Mouse (Mus musculus) gastrocnemius, postnatal 10 days (tissue): ENCODE measurements around the gene Snx21. TPM values are rescaled to one million over a fixed set of nuclear protein-coding genes. Genes with fewer than 3 reads are reported as not detected.

Source experiments
- DNase-seq: peaks from one replicate; pipeline ENCODE4 v3.0.0; 2021; ENCODE audit warnings: mixed read lengths
- total RNA-seq, 2 experiments: library from RNA; stranded (reverse); gene quantifications; 2 replicates each; pipeline ENCODE4 v1.2.3; 2021

Gene Snx21
- total RNA-seq, 2 experiments from 2014 or later, result 18.1 to 20.5 TPM

DNA sequence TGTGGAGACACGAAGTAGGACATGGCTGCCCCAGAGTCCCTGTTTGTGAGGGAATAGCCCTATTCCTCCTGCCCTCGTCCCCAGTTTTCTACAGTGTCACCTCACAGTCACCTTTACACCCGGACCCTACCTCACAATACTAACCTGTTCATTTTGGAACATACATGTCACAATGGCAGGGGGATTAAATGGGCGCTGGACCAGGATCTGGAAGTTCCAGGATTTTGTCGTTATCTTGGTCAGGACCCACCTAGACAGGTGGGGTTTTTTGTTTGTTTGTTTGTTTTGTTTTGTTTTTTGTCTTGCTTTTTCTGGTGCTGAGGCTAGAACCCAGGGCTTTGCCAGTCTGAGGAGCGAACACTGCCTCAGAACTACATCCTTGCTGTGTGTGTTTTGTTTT is 42.8 kb downstream of the Snx21 start, which contains the start of gene Spata25:
Gene Spata25, minus strand, starts transcription at position 101 of the 400 bp plus-strand sequence.
- DNase-seq, result no peak

DNA sequence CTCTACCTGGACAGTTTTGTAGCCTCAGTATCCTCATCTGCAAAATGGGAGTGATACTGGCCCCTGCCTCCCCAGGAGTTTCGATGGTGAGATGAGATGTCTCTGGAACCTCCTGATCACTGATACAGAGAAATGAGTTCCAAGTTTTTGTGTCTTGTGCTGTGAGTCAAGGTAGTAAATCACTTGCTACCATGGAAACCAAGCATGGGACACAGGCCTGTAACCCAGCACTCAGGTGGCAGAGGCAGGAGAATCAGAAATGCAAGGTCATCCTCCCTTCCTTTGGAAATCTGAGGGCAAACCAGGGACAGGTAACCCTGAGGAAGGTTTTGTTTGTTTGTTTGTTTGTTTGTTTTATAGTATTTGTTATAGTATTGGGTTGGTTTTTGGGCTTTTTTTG is 43.5 kb downstream of the Snx21 start:
- DNase-seq, result no peak

DNA sequence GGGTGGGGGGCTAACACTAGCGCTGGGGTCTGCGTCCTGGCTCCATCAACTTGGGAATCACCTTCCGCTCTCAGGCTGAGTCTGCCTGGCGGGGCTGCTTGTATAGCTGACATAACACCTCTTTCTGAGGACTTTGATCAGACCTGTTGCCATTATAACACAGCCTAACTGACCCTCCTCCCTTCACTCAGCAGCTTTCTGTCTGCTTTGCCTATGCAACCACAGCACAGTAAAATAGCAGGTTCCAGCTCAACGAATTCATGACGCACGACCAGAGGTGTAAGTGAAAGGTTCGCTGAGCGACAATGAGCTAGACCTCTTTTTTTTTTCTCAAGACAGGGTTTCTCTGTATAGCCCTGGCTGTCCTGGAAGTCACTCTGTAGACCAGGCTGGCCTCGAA is 45.4 kb downstream of the Snx21 start:
- no peak for DNase-seq

DNA sequence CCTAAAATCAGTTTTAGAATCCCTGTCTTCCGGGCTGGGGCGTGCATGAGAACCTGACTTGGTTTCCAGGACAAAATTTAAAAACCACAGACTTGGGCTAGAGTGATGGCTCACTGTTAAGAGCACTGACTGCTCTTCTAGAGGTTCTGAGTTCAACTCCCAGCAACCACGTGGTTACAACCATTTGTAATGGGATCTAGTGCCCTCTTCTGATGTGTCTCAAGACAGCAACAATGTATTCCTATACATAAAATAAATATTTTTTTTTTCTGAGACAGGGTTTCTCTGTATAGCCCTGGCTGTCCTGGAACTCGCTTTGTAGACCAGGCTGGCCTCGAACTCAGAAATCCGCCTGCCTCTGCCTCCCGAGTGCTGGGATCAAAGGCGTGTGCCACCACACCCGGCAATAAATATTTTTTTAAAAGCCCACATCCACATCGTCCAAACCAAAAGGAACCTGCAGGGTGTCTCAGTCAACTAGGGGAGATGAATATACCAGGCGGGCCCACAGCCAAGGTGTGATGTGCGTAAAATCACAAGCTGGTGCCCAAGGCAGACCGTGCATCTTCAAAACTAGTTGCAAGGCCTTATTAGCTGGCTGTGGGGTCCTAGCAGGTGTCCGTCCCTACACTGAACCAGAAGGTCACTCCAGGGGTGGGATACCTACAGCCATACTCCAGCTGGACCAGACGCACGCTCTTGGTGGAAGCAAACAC is 46.6 kb downstream of the Snx21 start:
- no peak for DNase-seq

DNA sequence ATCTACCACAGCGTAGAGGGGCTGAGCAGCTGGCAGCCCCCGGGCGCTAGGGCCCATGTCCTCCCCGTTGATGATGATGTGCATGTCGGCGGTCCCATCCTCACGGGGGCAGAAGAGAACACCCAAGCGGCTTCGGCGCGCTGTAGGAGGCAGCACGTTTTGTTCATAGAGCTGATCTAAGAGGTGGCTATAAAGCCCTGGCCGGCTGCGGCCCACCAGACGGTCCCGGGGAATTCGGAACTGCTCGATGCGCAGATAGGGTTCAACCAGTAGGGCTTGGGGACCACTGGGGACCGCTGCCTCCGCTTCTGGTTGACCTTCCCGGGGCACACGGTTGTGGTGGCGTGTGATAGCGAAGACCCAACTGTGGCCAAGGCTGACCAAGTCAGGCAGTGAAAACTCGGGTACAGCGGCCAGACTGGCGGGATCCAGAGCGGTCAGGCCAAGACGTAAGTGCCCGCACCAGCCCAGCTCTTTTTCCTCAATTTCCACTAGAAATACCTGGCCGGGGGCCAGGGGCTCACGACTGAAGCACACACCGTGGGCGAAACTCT is 47.2 kb downstream of the Snx21 start, which contains the start of gene Ctsa:
Gene Ctsa, plus strand, starts transcription at position 126 of the 554 bp plus-strand sequence.
- peak; percentile 66 for DNase-seq

DNA sequence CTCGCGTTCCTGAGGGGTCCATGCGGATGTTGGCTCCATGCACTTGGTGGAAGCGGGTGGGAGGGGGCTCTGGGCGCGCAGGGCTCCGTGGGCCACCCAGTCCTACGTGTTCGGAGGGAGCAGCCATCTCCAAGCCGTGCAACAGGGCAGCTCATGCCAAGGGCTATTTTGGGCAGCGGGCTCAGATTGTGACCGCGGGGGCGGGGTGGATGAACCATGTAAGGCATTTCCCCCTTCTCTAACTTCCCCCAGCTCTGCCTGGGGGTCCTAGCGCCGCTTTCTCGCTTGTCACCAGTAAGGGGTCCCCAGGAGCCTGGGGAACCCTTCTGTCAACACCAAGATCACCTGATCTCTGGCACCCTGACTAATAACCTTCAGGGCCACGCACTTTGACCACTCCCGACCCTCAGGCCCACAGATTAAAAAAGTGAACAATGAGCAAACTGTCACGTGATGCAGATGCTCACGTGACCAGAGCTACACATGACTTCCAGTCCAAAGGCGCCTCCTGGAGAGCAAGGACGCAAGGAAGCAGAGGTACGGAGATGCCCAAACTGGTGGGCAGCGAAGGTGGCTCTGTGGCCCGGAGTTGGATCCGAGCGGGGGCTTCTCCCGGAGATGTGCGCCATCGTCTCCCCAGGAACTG is 47.8 kb downstream of the Snx21 start, which contains the start of gene Neurl2:
Gene Neurl2, minus strand, starts transcription at position 143 of the 646 bp plus-strand sequence.
- peak; percentile 90 for DNase-seq

DNA sequence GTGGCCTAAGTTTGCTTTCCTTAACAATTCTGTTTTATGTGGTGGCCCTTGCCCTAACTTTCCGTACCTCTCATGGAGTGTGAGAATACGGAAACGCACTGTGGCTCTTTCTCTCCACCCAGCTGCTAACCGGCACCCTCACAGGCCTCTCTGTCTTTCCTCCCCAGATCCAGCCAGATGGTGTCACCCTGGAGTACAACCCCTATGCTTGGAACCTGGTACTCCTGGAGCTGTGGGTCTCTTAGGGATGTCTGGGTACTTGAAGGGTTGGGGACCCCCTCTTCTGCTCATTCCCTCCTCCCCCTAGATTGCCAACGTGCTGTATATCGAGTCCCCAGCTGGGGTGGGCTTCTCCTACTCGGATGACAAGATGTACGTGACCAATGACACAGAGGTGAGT is 48.9 kb downstream of the Snx21 start:
- DNase-seq, result no peak

DNA sequence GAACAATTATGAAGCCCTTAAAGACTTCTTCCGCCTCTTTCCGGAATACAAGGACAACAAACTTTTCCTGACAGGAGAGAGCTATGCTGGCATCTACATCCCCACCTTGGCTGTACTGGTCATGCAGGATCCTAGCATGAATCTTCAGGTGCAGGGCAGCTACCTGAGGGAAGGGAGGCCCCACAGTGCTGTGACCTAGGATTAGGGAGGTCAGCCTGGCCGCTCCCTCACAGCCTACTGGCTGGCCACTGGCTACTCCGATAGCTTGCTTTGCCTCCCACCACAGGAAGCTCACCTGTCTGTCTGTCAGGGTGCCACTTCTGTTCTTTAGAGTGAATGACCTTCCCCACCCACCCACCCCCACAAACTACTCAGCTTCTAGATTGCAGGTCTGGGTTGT is 49.5 kb downstream of the Snx21 start:
- DNase-seq, result no peak

Other genes starting within 250 kb of the Snx21 start
- not detected for gene Wfdc2, start 223.4 kb upstream of the Snx21 start, total RNA-seq
- not detected for gene Spint3, start 212.4 kb upstream of the Snx21 start, total RNA-seq
- not detected for gene Wfdc6a, start 200.4 kb upstream of the Snx21 start, total RNA-seq
- not detected for gene Eppin, start 192.2 kb upstream of the Snx21 start, total RNA-seq
- gene Wfdc6b, start 172.3 kb upstream of the Snx21 start, total RNA-seq, result not detected
- not detected for gene Wfdc8, start 172.2 kb upstream of the Snx21 start, total RNA-seq
- gene Wfdc16, start 147.0 kb upstream of the Snx21 start, total RNA-seq, result not detected
- gene Wfdc10, start 129.8 kb upstream of the Snx21 start, total RNA-seq, result not detected
- not detected for gene Wfdc9, start 129.2 kb upstream of the Snx21 start, total RNA-seq
- not detected for gene Wfdc11, start 111.7 kb upstream of the Snx21 start, total RNA-seq
- gene Wfdc13, start 100.7 kb upstream of the Snx21 start, total RNA-seq, result not detected
- gene Spint4, start 87.3 kb upstream of the Snx21 start, total RNA-seq, result not detected
- gene Spint5, start 70.5 kb upstream of the Snx21 start, total RNA-seq, result not detected
- not detected for gene Wfdc3, start 39.9 kb upstream of the Snx21 start, total RNA-seq
- 10 to 100 TPM; 27.4 to 31.9 TPM for gene Dnttip1, start 39.8 kb upstream of the Snx21 start, total RNA-seq
- 10 to 100 TPM; 14.2 to 16.9 TPM for gene Ube2c, start 15.9 kb upstream of the Snx21 start, total RNA-seq
- over 10,000 TPM; 13,775 to 14,965 TPM for gene Tnnc2, start 5.9 kb upstream of the Snx21 start, total RNA-seq
- gene Acot8, start 19.1 kb downstream of the Snx21 start, total RNA-seq, result 10 to 100 TPM in 1 of 2 experiments, 1 to 10 TPM in 1; 9.7 to 10.4 TPM
- 1 to 10 TPM; 1.2 to 1.4 TPM for gene Zswim3, start 19.3 kb downstream of the Snx21 start, total RNA-seq
- gene Zswim1, start 36.9 kb downstream of the Snx21 start, total RNA-seq, result 1 to 10 TPM; 3.5 to 4.5 TPM
- gene Spata25, start 42.7 kb downstream of the Snx21 start, total RNA-seq, result under 1 TPM; 0.68 TPM
- gene Ctsa, start 47.0 kb downstream of the Snx21 start, total RNA-seq, result 10 to 100 TPM; 53.3 to 75.2 TPM
- 10 to 100 TPM; 39.2 to 45.2 TPM for gene Neurl2, start 47.6 kb downstream of the Snx21 start, total RNA-seq
- gene Pltp, start 71.9 kb downstream of the Snx21 start, total RNA-seq, result 10 to 100 TPM; 15.2 to 18.5 TPM
- gene Pcif1, start 93.5 kb downstream of the Snx21 start, total RNA-seq, result 10 to 100 TPM; 31.2 to 34.3 TPM
- 10 to 100 TPM in 1 of 2 experiments, 1 to 10 TPM in 1; 8.5 to 11.0 TPM for gene Zfp335, start 125.9 kb downstream of the Snx21 start, total RNA-seq
- gene Mmp9, start 155.0 kb downstream of the Snx21 start, total RNA-seq, result 10 to 100 TPM in 1 of 2 experiments, 1 to 10 TPM in 1; 1.2 to 96.6 TPM
- gene Slc12a5, start 175.0 kb downstream of the Snx21 start, total RNA-seq, result 1 to 10 TPM; 1.4 to 1.5 TPM
- 10 to 100 TPM; 13.4 to 20.4 TPM for gene Ncoa5, start 249.0 kb downstream of the Snx21 start, total RNA-seq